Mouse (Mus musculus) liver, adult 2 months (tissue): Measurements from ENCODE around the gene Sorl1.

Experiments
- CTCF ChIP-seq: fragments of 200-500 bp; IDR thresholded peaks from 2 replicates; pipeline ENCODE4 v1.5.1; 2011; ENCODE audit warnings: low read depth, low read length, control low read depth
- POLR2A ChIP-seq: fragments of 200-500 bp; IDR thresholded peaks from 2 replicates; pipeline ENCODE4 v1.6.1; 2011; ENCODE audit warnings: low read length, control low read depth; ENCODE audit not compliant: insufficient read depth; ENCODE audit errors: extremely low read depth

DNA sequence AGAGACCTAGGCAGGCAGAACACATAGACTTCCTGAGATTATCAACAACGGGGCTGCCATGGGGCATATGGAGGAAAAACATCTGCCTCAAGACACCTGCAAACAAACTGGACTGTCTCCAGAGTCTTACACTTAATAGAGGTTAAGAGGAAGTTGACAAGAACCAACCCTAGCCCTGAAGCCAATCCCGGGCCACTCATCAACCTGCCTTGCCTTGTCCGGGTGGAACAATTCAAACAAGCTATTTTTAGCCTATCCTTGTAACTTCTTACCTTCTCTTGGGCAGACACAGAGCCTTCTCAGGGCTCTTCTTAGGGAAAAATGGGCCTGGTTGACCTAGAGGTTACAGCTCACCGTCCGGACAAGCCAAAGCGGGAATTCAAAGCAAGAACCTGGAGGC, 22.1 kb downstream of the Sorl1 start:
- TF ChIP-seq POLR2A (no peak), CTCF (no peak)
